Mouse (Mus musculus) lung, postnatal 0 days (tissue): ENCODE results near the gene Edil3. TPM values are rescaled to one million over a fixed set of nuclear protein-coding genes. Genes with fewer than 3 reads are reported as not detected.

Experiments used
- ATAC-seq: fragments of 200-750 bp; cut with Nextera tagmentation; 2 replicates; pipeline ENCODE4 v1.8.0; 2017; ENCODE audit warnings: moderate library complexity
- DNase-seq: peaks from one replicate; pipeline ENCODE4 v3.0.0-alpha.2; 2016; ENCODE audit warnings: low spot score
- H3K27ac ChIP-seq: fragments of 300-500 bp; sonication (generic); 2 replicates; pipeline ENCODE4 v1.5.1; 2014; ENCODE audit warnings: antibody characterized with exemption, mild to moderate bottlenecking, low read length, mixed read lengths
- H3K27me3 ChIP-seq: fragments of 300-500 bp; sonication (generic); replicated peaks from 2 replicates; pipeline ENCODE4 v1.6.1; 2014; ENCODE audit warnings: low read length, mixed read lengths; ENCODE audit not compliant: insufficient read depth
- H3K36me3 ChIP-seq: fragments of 300-500 bp; sonication (generic); 2 replicates; pipeline ENCODE4 v1.6.1; 2014; ENCODE audit warnings: low read length, mixed read lengths; ENCODE audit not compliant: insufficient read depth
- H3K4me1 ChIP-seq: fragments of 300-500 bp; sonication (generic); 2 replicates; pipeline ENCODE4 v1.6.1; 2014; ENCODE audit warnings: antibody characterized with exemption, low read depth, low read length, mixed read lengths; ENCODE audit not compliant: insufficient read depth
- H3K4me2 ChIP-seq: fragments of 300-500 bp; sonication (generic); replicated peaks from 2 replicates; pipeline ENCODE4 v1.6.1; 2014; ENCODE audit warnings: low read depth, mild to moderate bottlenecking, low read length, moderate library complexity, mixed read lengths
- H3K4me3 ChIP-seq: fragments of 300-500 bp; sonication (generic); 2 replicates; pipeline ENCODE4 v1.5.1; 2014; ENCODE audit warnings: low read depth, low read length
- H3K9ac ChIP-seq: fragments of 300-500 bp; sonication (generic); replicated peaks from 2 replicates; pipeline ENCODE4 v1.6.1; 2014; ENCODE audit warnings: low read depth, mild to moderate bottlenecking
- H3K9me3 ChIP-seq: fragments of 300-500 bp; sonication (generic); 2 replicates; pipeline ENCODE4 v1.6.1; 2016; ENCODE audit warnings: low read length, mixed read lengths
- CTCF ChIP-seq: IDR thresholded peaks from 2 replicates; pipeline ENCODE4 v1.5.1; 2016; ENCODE audit warnings: antibody characterized with exemption, mild to moderate bottlenecking
- EP300 ChIP-seq: IDR thresholded peaks from 2 replicates; pipeline ENCODE4 v1.6.1; 2016; ENCODE audit warnings: antibody characterized with exemption, mild to moderate bottlenecking, control low read depth
- WGBS: fragments of 180-500 bp; shearing (Covaris S2); extraction: QIAGEN DNeasy Blood & Tissue Kit; methylation state at CpG from one replicate; pipeline ENCODE4 v1.1.7; 2014; 5-methylcytosine and 5-hydroxymethylcytosine counted together
- polyA plus RNA-seq: library from polyadenylated mRNA; unstranded; fragments of >200 nt; fragmentation: Nextera tagmentation; extraction: Ambion mirVana; gene quantifications from 2 replicates; pipeline ENCODE4 v1.2.1, GENCODE M21; 2015

Gene Edil3
- polyA plus RNA-seq, 1 experiment from 2014 or later: 13.8 TPM

- Histone ChIP-seq H3K9me3 (no peaks in the 10 kb centered on the region), H3K4me2 (no peak overlapping the region), H3K27ac (no peak overlapping the region), H3K36me3 (no peaks in the 10 kb centered on the region), H3K27me3 (no peaks in the 10 kb centered on the region), H3K4me3 (no peak overlapping the region), H3K9ac (no peak overlapping the region), H3K4me1 (no peaks in the 10 kb centered on the region)
- TF ChIP-seq EP300: peak; percentile 89
- no peak for TF ChIP-seq CTCF
- peak; percentile 86 for ATAC-seq
- WGBS: 17% methylated on average over 10 of the region's 10 CpGs
- DNase-seq: peak; percentile 66
Measured at GRCm38 (mm10) chr13:88828362-88828761, 7.1 kb downstream of the Edil3 start.

GRCm38 (mm10) chr13:88833732-88834131 lies 12.5 kb downstream of the Edil3 start:
- no peak overlapping the region for H3K9ac ChIP-seq
- H3K4me3 ChIP-seq: no peak overlapping the region
- H3K9me3 ChIP-seq: no peaks in the 10 kb centered on the region
- H3K4me1 ChIP-seq: no peaks in the 10 kb centered on the region
- no peak overlapping the region for H3K4me2 ChIP-seq
- no peak overlapping the region for H3K27ac ChIP-seq
- H3K27me3 ChIP-seq: no peaks in the 10 kb centered on the region
- 56% methylated on average over 1 of the region's 1 CpGs for WGBS
- ATAC-seq (no peak), DNase-seq (no peak)
- H3K36me3 ChIP-seq: no peaks in the 10 kb centered on the region
- TF ChIP-seq EP300: no peak
- no peak for TF ChIP-seq CTCF

- Histone ChIP-seq H3K4me2 (no peak overlapping the region), H3K27ac (no peak overlapping the region), H3K9ac (no peak overlapping the region), H3K27me3 (no peaks in the 10 kb centered on the region), H3K9me3 (no peaks in the 10 kb centered on the region), H3K4me1 (no peaks in the 10 kb centered on the region), H3K4me3 (no peak overlapping the region), H3K36me3 (no peaks in the 10 kb centered on the region)
- DNase-seq: no peak
- WGBS: 38% methylated on average over 4 of the region's 4 CpGs
- no peak for ATAC-seq
- TF ChIP-seq CTCF: no peak
- TF ChIP-seq EP300: no peak
Measured at GRCm38 (mm10) chr13:88849739-88850138, 28.5 kb downstream of the Edil3 start.

- H3K27me3 ChIP-seq: no peaks in the 10 kb centered on the region
- no peak overlapping the region for H3K4me3 ChIP-seq
- no peak overlapping the region for H3K9ac ChIP-seq
- no peaks in the 10 kb centered on the region for H3K36me3 ChIP-seq
- 51% methylated on average over 2 of the region's 2 CpGs for WGBS
- no peaks in the 10 kb centered on the region for H3K4me1 ChIP-seq
- H3K4me2 ChIP-seq: no peak overlapping the region
- TF ChIP-seq EP300 (no peak), CTCF (no peak)
- DNase-seq (peak; percentile 16), ATAC-seq (peak; percentile 59)
- H3K27ac ChIP-seq: no peak overlapping the region
- H3K9me3 ChIP-seq: no peaks in the 10 kb centered on the region
Measured at GRCm38 (mm10) chr13:88879960-88880359, 58.7 kb downstream of the Edil3 start.

GRCm38 (mm10) chr13:88890728-88891127 lies 69.5 kb downstream of the Edil3 start:
- WGBS: 77% methylated on average over 3 of the region's 3 CpGs
- no peak overlapping the region for H3K9ac ChIP-seq
- TF ChIP-seq CTCF: no peak
- TF ChIP-seq EP300: no peak
- no peaks in the 10 kb centered on the region for H3K36me3 ChIP-seq
- H3K4me3 ChIP-seq: no peak overlapping the region
- no peak overlapping the region for H3K4me2 ChIP-seq
- no peak for ATAC-seq
- no peaks in the 10 kb centered on the region for H3K27me3 ChIP-seq
- DNase-seq: no peak
- no peaks in the 10 kb centered on the region for H3K4me1 ChIP-seq
- no peak overlapping the region for H3K27ac ChIP-seq
- H3K9me3 ChIP-seq: no peaks in the 10 kb centered on the region

GRCm38 (mm10) chr13:88900046-88900445 lies 78.8 kb downstream of the Edil3 start:
- TF ChIP-seq EP300: no peak
- TF ChIP-seq CTCF: no peak
- H3K9ac ChIP-seq: no peak overlapping the region
- H3K9me3 ChIP-seq: no peaks in the 10 kb centered on the region
- ATAC-seq (no peak), DNase-seq (no peak)
- no peak overlapping the region for H3K27ac ChIP-seq
- H3K4me1 ChIP-seq: no peaks in the 10 kb centered on the region
- 86% methylated on average over 3 of the region's 3 CpGs for WGBS
- no peaks in the 10 kb centered on the region for H3K36me3 ChIP-seq
- H3K4me3 ChIP-seq: no peak overlapping the region
- no peaks in the 10 kb centered on the region for H3K27me3 ChIP-seq
- no peak overlapping the region for H3K4me2 ChIP-seq

GRCm38 (mm10) chr13:88907405-88907804 lies 86.1 kb downstream of the Edil3 start:
- 90% methylated on average over 1 of the region's 1 CpGs for WGBS
- ATAC-seq: no peak
- H3K4me1 ChIP-seq: no peaks in the 10 kb centered on the region

More at GRCm38 (mm10) chr13:88907405-88907804, 86.1 kb downstream of the Edil3 start:
- Histone ChIP-seq H3K9me3 (no peaks in the 10 kb centered on the region), H3K27me3 (no peaks in the 10 kb centered on the region), H3K36me3 (no peaks in the 10 kb centered on the region), H3K4me3 (no peak overlapping the region), H3K4me2 (no peak overlapping the region), H3K27ac (no peak overlapping the region), H3K9ac (no peak overlapping the region)
- TF ChIP-seq EP300: no peak
- no peak for TF ChIP-seq CTCF
- DNase-seq: no peak
